ENCODE assay signal across 29 mouse cellular contexts in the genomic region with DNA sequence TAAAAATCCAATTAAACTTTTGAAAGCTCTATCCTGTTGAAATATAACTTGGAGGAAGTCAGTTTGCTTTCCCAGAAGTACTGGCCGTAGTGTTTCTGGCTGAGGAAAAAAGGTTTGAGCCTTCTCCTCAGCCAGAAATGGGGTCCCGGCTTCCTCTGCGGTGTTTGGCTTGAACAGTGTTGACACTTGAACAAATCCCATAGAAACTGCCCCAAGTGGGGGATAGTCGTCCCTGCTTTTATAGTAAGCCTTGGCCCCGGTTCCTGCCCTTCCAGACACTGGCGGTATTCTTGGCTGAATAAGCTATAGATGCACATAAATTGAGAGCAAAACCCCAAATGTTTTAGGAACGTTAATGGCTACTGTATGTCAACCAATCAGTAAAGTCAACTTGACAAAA. TPM values are rescaled to one million over a fixed set of nuclear protein-coding genes. Genes with fewer than 3 reads are reported as not detected.
A peak's percentile ranks its signal among the peaks of the same experiment; 100 is the strongest.
DNase-seq lines count a peak whose midpoint lies in the region; ATAC-seq and TF ChIP-seq lines count a peak whose summit lies in the region.
"Had no signal": no experiment of that assay in that cellular context is flagged by ENCODE, and none has a peak within 500 bp of the region (broad histone marks: within the 10 kb centered on the region; RNA-seq: fewer than 3 reads in every experiment).

No protein-coding gene starts in this region.

- no peaks in the 10 kb centered on the region for H3K4me1 ChIP-seq in embryonic facial prominence, embryonic 14.5 days (ENCODE audit: control insufficient read depth, insufficient read depth, low read length)
- H3K4me1 ChIP-seq in embryonic facial prominence, embryonic 10.5 days = no peaks in the 10 kb centered on the region
- H3K4me1 ChIP-seq in midbrain, postnatal 0 days (ENCODE audit: insufficient read depth, low read length) = no peaks in the 10 kb centered on the region
- no peaks in the 10 kb centered on the region for H3K4me1 ChIP-seq in midbrain, embryonic 11.5 days (ENCODE audit: control insufficient read depth, insufficient read depth, low read length)
- peaks cover 2% of the 10 kb centered on the region for H3K4me1 ChIP-seq in forebrain, embryonic 10.5 days
- H3K4me1 ChIP-seq: embryonic facial prominence, embryonic 13.5 days; forebrain, embryonic 12.5 days; intestine, embryonic 15.5 days; neural tube, embryonic 15.5 days; stomach, embryonic 15.5 days had no signal

- no peak overlapping the region for H3K27ac ChIP-seq in embryonic facial prominence, embryonic 14.5 days (replicated peaks; ENCODE audit: low read depth, low read length)
- no peak overlapping the region for H3K27ac ChIP-seq in embryonic facial prominence, embryonic 10.5 days (replicated peaks)
- H3K27ac ChIP-seq in midbrain, postnatal 0 days (ENCODE audit: low read depth, low read length) = no peak overlapping the region
- H3K27ac ChIP-seq in midbrain, embryonic 11.5 days (ENCODE audit: low read depth, low read length) = no peak overlapping the region
- H3K27ac ChIP-seq in forebrain, embryonic 10.5 days = no peak overlapping the region
- H3K27ac ChIP-seq: embryonic facial prominence, embryonic 13.5 days; forebrain, embryonic 12.5 days; heart, embryonic 15.5 days; hindbrain, postnatal 0 days; intestine, embryonic 15.5 days; liver, embryonic 15.5 days; macrophage; neural tube, embryonic 15.5 days; stomach, embryonic 15.5 days had no signal

- no peak overlapping the region for H3K4me2 ChIP-seq in embryonic facial prominence, embryonic 14.5 days (ENCODE audit: low read depth, low read length)
- no peak overlapping the region for H3K4me2 ChIP-seq in midbrain, postnatal 0 days (ENCODE audit: low read depth, low read length, poor library complexity, severe bottlenecking)
- no peak overlapping the region for H3K4me2 ChIP-seq in midbrain, embryonic 11.5 days
- H3K4me2 ChIP-seq: embryonic facial prominence, embryonic 13.5 days; forebrain, embryonic 12.5 days; heart, embryonic 15.5 days; intestine, embryonic 15.5 days; liver, embryonic 15.5 days; neural tube, embryonic 15.5 days; stomach, embryonic 15.5 days had no signal

- 69% methylated on average over 7 of the region's 7 CpGs for WGBS in embryonic facial prominence, embryonic 14.5 days
- 85% methylated on average over 7 of the region's 7 CpGs for WGBS in embryonic facial prominence, embryonic 10.5 days
- 70% methylated on average over 7 of the region's 7 CpGs for WGBS in midbrain, postnatal 0 days
- 84% methylated on average over 7 of the region's 7 CpGs for WGBS in midbrain, embryonic 11.5 days
- WGBS in forebrain, embryonic 10.5 days = 87% methylated on average over 7 of the region's 7 CpGs

- TF ChIP-seq CTCF in midbrain, postnatal 0 days (IDR thresholded peaks at IDR 0.05) = no peak

- H3K9me3 ChIP-seq in embryonic facial prominence, embryonic 14.5 days (ENCODE audit: control insufficient read depth, low read length) = no peaks in the 10 kb centered on the region
- 0 out of 2 replicates have a peak, but pooled peaks cover 3% of the 10 kb centered on the region for H3K9me3 ChIP-seq in embryonic facial prominence, embryonic 10.5 days
- H3K9me3 ChIP-seq in midbrain, postnatal 0 days (ENCODE audit: low read length) = no peaks in the 10 kb centered on the region
- H3K9me3 ChIP-seq in midbrain, embryonic 11.5 days (ENCODE audit: control insufficient read depth, low read length) = no peaks in the 10 kb centered on the region
- H3K9me3 ChIP-seq in forebrain, embryonic 10.5 days = no peaks in the 10 kb centered on the region
- H3K9me3 ChIP-seq: embryonic facial prominence, embryonic 13.5 days; heart, embryonic 15.5 days; intestine, embryonic 15.5 days; liver, embryonic 15.5 days; neural tube, embryonic 15.5 days; stomach, embryonic 15.5 days had no signal

- no peaks in the 10 kb centered on the region for H3K27me3 ChIP-seq in embryonic facial prominence, embryonic 14.5 days (replicated peaks; ENCODE audit: control insufficient read depth, insufficient read depth, low read length)
- H3K27me3 ChIP-seq in embryonic facial prominence, embryonic 10.5 days (replicated peaks; ENCODE audit: low read depth, poor library complexity, severe bottlenecking) = no peaks in the 10 kb centered on the region
- no peaks in the 10 kb centered on the region for H3K27me3 ChIP-seq in midbrain, postnatal 0 days (ENCODE audit: insufficient read depth, low read length)
- no peaks in the 10 kb centered on the region for H3K27me3 ChIP-seq in midbrain, embryonic 11.5 days (ENCODE audit: control insufficient read depth, insufficient read depth, low read length)
- no peaks in the 10 kb centered on the region for H3K27me3 ChIP-seq in forebrain, embryonic 10.5 days (ENCODE audit: poor library complexity, severe bottlenecking)
- H3K27me3 ChIP-seq: CH12.LX; embryonic facial prominence, embryonic 13.5 days; forebrain, embryonic 12.5 days; heart, embryonic 15.5 days; intestine, embryonic 15.5 days; liver, embryonic 15.5 days; neural tube, embryonic 15.5 days; stomach, embryonic 15.5 days had no signal

- peak; percentile 45; the same call in 1 of the 2 replicates for ATAC-seq in embryonic facial prominence, embryonic 14.5 days (ENCODE audit: low read depth)
- no peak for ATAC-seq in midbrain, postnatal 0 days (ENCODE audit: low FRiP score)
- no peak for ATAC-seq in midbrain, embryonic 11.5 days (ENCODE audit: low FRiP score)
- ATAC-seq: forebrain, postnatal 0 days; hindbrain, postnatal 0 days; intestine, embryonic 15.5 days had no signal

- peak; percentile 65 for DNase-seq in embryonic facial prominence, embryonic 14.5 days (ENCODE audit: low spot score)
- no peak for DNase-seq in embryonic facial prominence, embryonic 10.5 days (ENCODE audit: low spot score)
- DNase-seq in kidney, postnatal 4 days = peak; percentile 26 to 35
- no peak for DNase-seq in kidney, postnatal 14 days
- DNase-seq in midbrain, postnatal 0 days (ENCODE audit: low spot score) = peak; percentile 12
- no peak for DNase-seq in midbrain, embryonic 11.5 days (ENCODE audit: low spot score, missing footprints)
- no peak for DNase-seq in retina, postnatal 1 day
- DNase-seq in forebrain, embryonic 10.5 days (ENCODE audit: extremely low spot score, low spot score) = no peak
- DNase-seq: adrenal gland, postnatal 14 days; cerebellum, adult 11 months; cerebellum, adult 9-11 months; embryo, embryonic 11 days; forebrain, postnatal 0 days; gastrocnemius, postnatal 10 days; midbrain, embryonic 14.5 days; right cerebral cortex, postnatal 25 days; thymus, adult 18-20 months; thymus, postnatal 25 days had no signal

- H3K36me3 ChIP-seq in embryonic facial prominence, embryonic 14.5 days (ENCODE audit: control insufficient read depth, insufficient read depth, low read length) = peaks cover 18% of the 10 kb centered on the region; the same call in 1 of the 2 replicates
- peaks cover 4% of the 10 kb centered on the region for H3K36me3 ChIP-seq in embryonic facial prominence, embryonic 10.5 days (replicated peaks)
- no peaks in the 10 kb centered on the region for H3K36me3 ChIP-seq in midbrain, postnatal 0 days (ENCODE audit: insufficient read depth, low read length)
- no peaks in the 10 kb centered on the region for H3K36me3 ChIP-seq in midbrain, embryonic 11.5 days (ENCODE audit: control insufficient read depth, insufficient read depth, low read length)
- H3K36me3 ChIP-seq in forebrain, embryonic 10.5 days (replicated peaks) = peaks cover 3% of the 10 kb centered on the region; the same call in 1 of the 2 replicates
- H3K36me3 ChIP-seq: forebrain, embryonic 12.5 days; liver, embryonic 15.5 days; neural tube, embryonic 15.5 days had no signal

- H3K4me3 ChIP-seq in embryonic facial prominence, embryonic 14.5 days (ENCODE audit: low read depth, low read length) = no peak overlapping the region
- H3K4me3 ChIP-seq in embryonic facial prominence, embryonic 10.5 days = no peak overlapping the region
- no peak overlapping the region for H3K4me3 ChIP-seq in midbrain, postnatal 0 days (ENCODE audit: low read depth, low read length)
- H3K4me3 ChIP-seq in midbrain, embryonic 11.5 days (ENCODE audit: low read depth, low read length) = no peak overlapping the region
- H3K4me3 ChIP-seq in forebrain, embryonic 10.5 days = no peak overlapping the region
- H3K4me3 ChIP-seq: embryonic facial prominence, embryonic 13.5 days; erythroblast, embryonic 14.5 days; forebrain, embryonic 12.5 days; heart, embryonic 15.5 days; intestine, embryonic 15.5 days; liver, embryonic 15.5 days; neural tube, embryonic 15.5 days; stomach, embryonic 15.5 days had no signal

- H3K9ac ChIP-seq in embryonic facial prominence, embryonic 14.5 days (ENCODE audit: low read depth, low read length) = no peak overlapping the region
- no peak overlapping the region for H3K9ac ChIP-seq in midbrain, postnatal 0 days (replicated peaks; ENCODE audit: low read length, poor library complexity, severe bottlenecking)
- no peak overlapping the region for H3K9ac ChIP-seq in midbrain, embryonic 11.5 days (ENCODE audit: low read length)
- H3K9ac ChIP-seq: embryonic facial prominence, embryonic 13.5 days; forebrain, embryonic 12.5 days; forebrain, postnatal 0 days; heart, embryonic 15.5 days; intestine, embryonic 15.5 days; liver, embryonic 15.5 days; neural tube, embryonic 15.5 days; stomach, embryonic 15.5 days had no signal

RNA-seq across cellular contexts. Expression of gene Klf5, which starts 11.9 kb away (rescaled TPM):
- 33.4 and 37.2 TPM in 2 replicates for polyA plus RNA-seq in embryonic facial prominence, embryonic 14.5 days (2014; fragmentation: Nextera tagmentation; extraction: Ambion mirVana)
- polyA plus RNA-seq in embryonic facial prominence, embryonic 10.5 days (2016; fragmentation: Nextera tagmentation; extraction: Ambion mirVana) = 3.1 TPM in 2 replicates
- 1.8 and 3.6 TPM in 2 replicates for total RNA-seq in midbrain, postnatal 0 days (2014; rRNA removed)
- 3.8 and 4.5 TPM in 2 replicates for polyA plus RNA-seq in midbrain, postnatal 0 days (2015; fragmentation: Nextera tagmentation; extraction: Ambion mirVana)
- polyA plus RNA-seq in midbrain, embryonic 11.5 days (2014; fragmentation: Nextera tagmentation; extraction: Ambion mirVana) = 2.9 and 3.4 TPM in 2 replicates
- 1.0 and 1.1 TPM in 2 replicates for polyA plus RNA-seq in forebrain, embryonic 10.5 days (2016; fragmentation: Nextera tagmentation; extraction: Ambion mirVana)
- polyA plus RNA-seq: macrophage had no signal

Comparison
In these comparisons a context has a peak if more than half of its experiments do, and no peak if none do; other contexts are left out.
1. DNase-seq: peak in embryonic facial prominence, embryonic 14.5 days (single experiment), kidney, postnatal 4 days (2 of 2) and midbrain, postnatal 0 days (single experiment); none in embryonic facial prominence, embryonic 10.5 days (single experiment), kidney, postnatal 14 days (single experiment), midbrain, embryonic 11.5 days (single experiment), retina, postnatal 1 day (single experiment) and forebrain, embryonic 10.5 days (single experiment).